Mouse (Mus musculus) cerebellum, postnatal 10 days (tissue): Measurements from ENCODE around the gene Pdlim4.

Experiments
- DNase-seq, 2 experiments: peaks; one replicate each; pipeline ENCODE4 v3.0.0; 2021; ENCODE audit warnings: mixed read lengths in 2 of 2

The Pdlim4 gene

DNA sequence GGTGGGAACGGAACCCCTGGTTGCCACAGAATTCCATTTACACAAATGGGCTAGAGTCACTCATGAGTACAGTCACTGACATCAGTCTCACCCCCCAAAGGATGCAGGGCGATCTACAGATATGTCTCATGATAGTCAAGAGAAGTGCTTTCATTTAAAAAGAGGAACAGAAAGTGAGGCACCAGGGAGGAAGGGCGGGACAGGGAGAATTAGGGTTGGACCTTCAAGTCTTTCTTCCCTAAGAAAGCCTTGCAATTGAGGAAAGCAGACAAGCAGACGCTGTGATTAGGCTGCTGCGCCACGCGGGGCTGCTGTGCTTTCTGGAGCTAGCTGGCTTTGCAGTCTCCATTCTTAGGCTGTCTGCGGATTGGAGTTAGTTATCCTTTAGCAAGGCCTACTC is 22.9 kb upstream of the Pdlim4 start:
- no peak for DNase-seq

DNA sequence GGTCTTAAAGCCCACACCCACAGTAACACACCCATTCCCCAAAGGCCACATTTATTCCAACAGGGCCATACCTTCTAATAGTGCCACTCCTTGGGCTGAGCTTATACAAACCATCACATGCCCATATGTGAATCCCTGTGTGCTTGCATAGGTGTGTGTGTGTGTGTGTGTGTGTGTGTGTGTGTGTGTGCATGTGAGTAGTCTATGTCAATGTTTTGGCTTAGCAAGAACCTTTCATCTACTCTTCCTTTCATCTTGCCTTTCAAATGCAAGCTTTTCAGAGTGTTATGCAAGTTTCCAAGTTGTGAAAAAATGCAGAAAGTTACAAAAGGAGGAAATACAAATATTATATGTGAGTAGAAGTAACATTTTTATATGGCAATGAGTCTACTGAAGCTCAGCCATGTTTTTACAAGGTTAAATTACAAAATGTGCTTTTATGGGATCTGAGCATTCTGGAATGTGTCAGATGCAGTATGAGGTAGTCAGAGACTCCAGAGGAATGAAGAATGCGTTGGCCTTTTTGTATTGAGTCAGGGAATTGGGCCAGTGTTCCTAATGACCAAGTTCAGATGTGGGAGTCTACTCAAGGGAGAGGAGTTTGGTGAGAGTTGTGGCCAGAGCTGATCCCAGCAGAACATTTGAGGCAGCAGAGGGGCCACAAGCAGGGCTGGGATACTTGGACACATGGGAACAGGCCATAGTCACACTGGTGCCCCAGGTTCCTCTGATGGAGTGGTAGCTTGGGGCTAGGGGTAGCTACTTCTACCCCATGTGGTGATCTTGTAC is 21.5 kb upstream of the Pdlim4 start:
- no peak for DNase-seq

DNA sequence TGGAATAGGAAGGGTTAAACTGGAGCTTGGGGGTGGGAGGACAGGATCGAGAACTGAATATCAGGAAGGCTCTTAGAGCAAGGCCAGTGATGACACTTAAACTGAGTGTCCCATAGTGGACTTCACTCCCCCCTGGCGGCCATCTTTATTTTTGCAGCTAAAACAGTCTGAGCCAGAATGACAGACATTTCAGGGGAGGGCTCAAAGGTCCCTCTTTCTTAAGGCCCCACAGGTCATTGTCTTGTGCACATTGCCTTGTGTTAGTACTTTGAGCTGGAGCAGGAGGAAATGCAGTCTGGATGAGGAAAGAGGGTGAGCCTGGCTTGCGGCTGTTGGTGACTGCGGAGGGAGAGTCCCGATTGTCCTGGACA is 20.1 kb upstream of the Pdlim4 start:
- DNase-seq, result peak; percentile 93 to 97

DNA sequence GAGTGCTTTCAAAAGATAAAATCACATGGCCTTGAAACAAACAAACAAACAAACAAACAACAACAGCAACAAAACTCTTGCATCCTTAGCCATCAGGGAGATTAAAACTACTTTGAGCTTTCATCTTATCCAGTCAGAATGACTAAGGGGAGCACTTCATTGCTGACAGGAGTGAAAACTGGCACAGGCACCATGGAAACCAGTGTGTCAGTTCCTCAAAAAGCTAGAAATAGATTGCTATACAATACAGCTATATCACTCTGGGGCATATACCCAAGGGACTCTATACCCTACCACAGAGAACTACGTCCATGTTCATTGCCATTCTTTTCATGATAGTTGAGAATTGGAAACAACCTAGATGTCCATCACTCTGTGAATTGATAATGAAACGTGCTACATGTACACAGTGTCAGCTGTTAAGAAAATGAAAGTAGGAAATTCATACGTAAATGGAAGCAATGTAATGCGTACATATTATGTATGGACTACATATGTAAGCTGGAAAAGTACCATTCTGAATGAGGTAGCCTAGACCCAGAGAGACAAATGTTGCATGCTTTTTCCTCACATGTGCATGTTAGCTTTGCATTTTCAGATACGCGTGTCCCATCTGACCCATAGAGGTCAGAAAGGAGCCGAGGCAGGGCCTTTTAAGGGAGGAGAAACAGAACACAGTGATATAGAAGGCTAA is 19.6 kb upstream of the Pdlim4 start:
- no peak for DNase-seq

DNA sequence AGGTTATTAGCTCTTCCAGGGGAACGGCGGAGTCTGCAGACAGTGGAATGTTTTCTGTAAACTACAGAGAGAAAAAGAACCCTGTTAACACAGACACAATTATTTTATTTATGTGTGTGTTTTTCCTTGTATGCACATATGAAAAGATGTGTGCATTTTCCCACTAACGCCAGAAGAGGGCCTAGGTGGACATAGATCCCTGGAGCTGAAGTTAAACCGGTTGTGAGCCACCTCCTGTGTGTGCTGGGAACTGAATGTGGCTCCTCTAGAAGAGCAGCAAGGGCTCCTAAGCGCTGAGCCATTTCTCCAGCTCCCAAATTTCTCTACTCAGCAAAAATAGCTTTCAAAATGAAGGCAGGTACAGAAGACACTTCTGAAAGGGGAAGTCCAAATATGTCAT is 17.0 kb upstream of the Pdlim4 start:
- no peak for DNase-seq

DNA sequence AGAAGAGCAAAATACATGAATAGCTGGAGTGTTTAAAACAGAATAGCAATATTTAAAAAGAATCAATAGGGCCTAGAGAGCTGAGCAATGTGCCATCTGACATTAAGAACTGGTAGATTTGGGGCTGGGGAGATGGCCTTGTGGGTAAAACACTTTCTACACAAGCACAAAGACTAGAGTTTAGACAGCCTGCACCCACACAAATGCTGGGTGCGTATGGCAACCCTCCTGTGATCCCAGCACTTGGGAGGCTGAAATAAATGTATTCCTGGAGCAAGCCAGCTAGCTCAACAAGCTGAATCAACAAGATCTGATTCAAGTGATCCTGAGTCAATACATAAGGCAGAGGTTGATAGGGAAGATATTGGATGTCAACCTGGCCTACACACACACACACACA is 16.2 kb upstream of the Pdlim4 start:
- DNase-seq, result no peak

DNA sequence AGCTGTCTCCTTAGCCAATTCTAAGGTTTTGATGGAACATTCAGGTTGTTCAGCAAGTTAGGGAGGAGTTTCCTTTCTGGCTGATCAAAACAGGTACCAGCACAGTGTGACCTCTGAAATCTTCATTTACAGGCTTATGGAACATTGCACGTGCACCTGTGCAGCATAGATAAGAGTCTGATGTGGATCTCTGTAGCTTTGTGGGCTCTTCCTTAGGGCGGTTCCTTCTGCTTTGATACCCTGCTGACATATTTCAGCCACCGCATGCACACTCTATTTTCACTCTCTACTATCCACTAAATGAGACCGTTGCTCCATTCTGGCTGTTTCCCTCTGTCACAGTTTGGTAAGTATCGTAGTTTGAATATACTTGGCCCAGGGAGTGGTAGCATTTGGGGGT is 13.9 kb upstream of the Pdlim4 start:
- no peak for DNase-seq

DNA sequence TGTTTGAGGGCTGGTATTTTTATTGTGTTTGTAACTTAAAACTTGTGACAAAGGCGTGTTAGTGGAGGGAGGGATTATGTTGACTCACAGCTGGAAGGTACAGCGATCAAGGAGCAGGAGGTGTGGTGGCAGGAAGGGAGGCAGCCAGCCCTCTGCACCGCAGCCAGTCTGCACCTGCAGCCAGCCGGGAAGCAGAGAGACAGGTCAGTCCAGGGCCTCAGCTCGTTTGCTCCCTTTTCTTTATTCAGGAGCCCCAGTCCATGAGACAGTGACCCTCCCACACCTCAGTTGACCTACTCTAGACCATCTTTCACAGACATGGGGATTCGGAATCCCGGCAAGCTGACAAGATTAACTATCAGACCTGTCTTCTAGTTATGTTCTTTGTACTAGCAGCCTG is 11.6 kb upstream of the Pdlim4 start:
- DNase-seq, result no peak

DNA sequence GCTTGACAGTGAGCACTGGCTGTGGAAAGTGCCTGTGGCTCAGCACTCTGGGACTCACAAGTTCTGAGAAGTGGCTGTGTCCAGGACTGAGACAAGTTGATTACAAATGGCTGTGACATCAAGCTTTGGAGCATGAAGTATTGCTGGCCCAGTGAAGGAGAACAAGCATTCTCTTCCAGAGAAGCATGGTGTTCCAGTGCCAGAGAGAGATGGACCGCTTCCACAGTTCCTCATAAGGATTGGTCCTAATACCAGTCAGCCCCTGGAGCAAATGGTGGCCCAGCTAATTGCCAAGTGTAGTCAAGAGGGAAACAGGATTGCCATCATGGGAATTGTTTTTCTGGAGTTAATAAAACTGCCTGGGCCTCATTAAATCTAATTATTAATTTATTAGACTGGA is 7.3 kb upstream of the Pdlim4 start:
- peak; percentile 82 to 86 for DNase-seq

DNA sequence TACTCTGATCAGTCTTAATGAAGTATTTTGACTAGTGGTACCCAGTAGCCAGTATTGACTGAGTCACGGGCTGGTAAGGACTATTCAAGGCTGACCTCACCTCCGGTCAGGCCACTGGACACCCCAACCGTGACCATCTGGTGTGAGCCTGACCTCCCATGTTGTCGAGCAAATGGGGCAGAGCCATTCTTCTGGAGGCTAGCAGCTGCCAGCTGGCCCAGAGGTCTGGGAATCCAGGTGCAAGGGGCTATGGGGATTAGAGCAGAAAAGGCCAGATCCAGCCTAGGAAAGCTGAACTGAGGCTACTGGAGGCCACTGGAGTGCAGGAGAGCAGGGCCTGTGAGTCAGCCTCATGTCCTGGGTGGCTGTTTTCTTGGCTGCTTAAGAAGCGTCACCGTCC is 6.5 kb upstream of the Pdlim4 start:
- peak; percentile 63 to 76 for DNase-seq

DNA sequence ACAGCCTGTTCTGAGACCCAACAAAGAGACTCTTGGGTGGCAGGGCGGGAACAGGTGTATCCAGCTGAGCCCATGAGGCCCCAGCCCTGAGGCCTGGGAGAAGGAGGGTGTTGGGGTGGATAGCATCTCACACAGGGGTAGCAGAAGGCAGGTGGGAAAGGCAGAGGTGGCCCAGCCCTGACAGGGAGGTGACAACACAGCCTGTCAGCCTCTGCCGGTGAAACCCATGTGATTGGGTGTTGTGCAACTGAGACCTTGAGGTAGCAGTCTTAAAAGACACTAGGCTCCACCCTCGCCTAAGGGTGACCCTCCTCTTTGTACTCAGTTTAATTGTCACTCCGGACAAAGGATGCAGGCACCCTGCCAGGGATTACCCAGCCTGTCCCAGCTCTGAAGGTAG is 4.5 kb upstream of the Pdlim4 start:
- no peak for DNase-seq

DNA sequence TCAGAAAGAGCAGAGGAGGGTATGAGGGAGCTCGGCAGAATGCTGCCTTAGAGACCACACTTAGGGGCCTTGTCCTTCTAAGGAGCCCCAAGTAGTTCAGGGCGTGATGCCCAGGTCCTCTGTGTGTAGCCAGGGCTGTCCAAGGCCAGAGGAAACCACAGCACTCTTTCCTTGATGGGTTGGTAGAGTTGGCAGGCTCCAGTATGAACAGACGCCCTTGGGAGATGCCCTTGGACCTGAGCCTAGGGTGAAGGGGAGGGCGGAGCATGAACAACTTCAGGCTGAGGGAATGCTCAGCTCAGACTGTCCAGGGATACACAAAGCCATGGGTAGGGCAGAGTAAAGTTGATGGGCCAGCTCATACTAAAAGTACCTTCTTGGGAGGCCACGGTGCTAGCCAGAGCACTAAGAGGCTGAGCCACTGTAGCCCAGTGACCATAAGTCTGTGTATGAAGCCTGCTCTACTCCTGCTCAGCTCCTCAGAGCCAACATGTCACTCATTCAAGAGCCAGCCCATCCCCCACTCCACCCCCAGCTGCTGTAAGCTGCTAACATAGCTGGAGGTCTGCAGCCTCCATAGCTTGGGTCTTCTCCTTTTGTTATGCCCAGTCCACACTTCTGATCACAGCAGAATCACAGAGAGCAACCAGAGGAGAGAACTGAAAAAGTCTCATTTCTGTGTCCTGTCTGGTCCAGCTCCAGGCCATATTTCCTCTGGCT is 3.1 kb upstream of the Pdlim4 start:
- DNase-seq, result peak; percentile 77 to 87

DNA sequence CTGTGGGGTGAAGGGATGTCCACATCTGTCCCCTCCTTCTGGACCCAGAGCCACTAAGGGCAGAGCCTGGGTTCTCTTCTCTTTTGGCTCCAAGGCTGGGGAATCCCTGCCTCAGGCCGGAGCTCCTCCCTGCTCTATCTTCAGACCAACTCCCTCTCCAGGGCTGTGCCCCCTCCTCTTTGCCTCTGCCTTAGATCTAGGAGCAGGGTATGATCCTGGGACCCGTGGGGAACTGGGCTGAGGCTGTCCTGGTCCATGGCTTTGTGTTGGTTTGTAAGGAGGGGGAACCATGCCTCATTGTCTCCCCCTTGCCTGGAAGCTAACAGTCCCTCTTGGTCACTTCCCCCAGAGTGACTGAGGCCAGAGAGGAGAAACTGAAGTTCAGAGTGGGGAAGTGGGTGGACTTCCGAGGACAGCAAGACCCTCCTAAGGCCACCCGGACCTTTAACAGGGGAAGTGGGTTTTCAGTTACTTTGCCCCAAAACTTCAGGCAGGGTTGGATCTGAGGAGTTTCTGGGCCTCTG is 756 bp downstream of the Pdlim4 start:
- no peak for DNase-seq

DNA sequence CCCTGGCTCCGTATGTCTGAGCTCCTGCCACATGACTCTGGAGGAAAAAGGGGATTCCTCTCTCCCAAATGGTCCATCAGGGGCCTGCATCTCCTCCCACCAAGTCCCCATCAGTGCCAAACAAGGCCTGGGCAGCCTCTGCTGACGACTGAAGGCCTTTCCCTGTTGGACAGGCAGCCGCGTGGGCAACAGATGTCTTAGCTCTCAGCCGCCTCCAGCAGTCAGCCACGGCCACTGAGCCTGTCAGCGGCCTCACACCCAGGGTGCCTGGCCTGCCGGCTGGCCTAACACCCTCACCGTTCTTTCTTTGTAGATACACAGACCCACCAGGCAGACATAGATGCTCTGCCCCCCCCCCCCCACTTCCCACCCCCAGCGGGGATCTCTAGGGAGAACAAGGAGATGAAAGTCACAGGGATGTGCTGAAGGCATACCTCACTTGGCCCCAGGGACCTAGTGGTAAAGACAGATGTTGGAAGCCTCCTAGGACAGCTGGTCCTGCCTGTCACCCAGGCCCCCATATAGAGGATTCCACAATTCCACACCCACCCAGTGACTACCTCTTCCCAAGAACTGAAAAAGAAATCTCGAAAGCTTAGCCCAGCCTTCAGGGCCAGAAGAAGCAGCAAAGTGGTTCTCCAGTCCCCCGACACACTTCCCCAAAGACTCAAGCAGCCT is 1.4 kb downstream of the Pdlim4 start:
- peak in 1 of 2 experiments; percentile 66 for DNase-seq

DNA sequence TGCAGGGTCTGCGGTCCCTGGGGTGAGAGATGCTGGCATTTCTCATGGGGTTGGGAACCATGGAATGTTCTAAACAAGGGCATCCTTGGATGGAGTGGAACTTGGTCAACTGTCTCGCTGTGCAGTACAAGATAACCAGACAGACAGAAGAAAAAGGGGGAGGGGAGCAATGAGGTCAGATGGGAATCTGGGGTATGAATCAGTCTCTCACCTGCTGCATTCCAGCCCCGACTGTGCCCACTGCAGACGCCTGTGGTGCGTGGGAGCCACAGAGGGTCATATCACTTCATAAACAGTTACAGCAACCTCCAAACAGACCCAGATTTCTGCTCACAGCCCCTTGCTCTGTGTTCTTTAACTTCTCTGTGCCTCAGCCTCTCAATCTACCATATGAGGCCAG is 2.4 kb downstream of the Pdlim4 start:
- no peak for DNase-seq

DNA sequence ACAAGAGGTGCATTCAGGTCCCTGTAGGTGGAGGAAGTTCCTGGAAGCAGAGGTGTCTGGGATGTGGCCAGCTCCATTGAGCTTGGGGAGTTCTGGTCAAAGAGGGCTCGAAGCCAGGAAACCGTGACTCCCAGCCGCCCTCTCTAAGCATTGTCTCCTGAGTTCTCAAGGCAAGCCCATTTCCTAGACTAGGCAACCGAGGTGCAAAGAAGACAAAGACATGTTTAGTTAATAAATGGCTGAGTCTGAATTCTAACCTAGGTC is 3.0 kb downstream of the Pdlim4 start:
- peak in 1 of 2 experiments; percentile 37 for DNase-seq

DNA sequence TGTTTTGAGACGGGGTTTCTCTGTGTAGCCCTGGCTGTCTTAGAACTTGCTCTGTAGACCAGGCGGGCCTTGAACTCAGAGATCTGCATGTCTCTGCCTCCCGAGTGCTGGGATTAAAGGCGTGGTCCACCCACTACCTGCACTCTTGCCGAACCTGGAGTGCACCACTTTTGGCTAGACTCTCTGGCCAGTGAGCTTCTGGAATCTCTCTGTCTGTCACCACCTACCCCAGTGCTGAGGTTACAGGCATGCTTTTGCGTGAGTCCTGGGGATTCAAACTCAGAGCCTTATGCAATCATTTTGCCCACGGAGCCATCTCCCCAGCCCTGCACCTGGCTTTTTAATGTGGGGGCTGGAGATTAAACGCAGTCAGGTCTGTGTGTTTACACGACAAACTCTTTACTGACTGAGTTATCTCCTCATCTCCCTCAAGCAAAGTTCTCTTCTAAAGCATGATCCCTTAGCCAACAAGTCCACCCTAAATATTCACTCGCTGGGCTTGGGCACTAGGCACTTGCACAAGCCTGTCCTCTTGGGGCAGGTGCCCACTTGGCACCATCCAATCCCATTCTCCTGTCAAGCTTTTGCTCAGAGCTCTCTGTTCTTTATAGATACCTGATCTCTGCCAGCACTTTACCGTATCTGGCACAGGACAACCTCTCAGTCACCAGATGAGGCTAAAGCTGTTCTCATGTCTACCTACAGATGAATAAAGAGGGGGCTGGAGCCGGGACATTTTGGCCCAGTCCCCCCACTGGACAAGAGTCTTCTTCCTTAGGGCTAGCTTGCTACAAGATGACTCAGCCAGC is 3.5 kb downstream of the Pdlim4 start:
- no peak for DNase-seq

DNA sequence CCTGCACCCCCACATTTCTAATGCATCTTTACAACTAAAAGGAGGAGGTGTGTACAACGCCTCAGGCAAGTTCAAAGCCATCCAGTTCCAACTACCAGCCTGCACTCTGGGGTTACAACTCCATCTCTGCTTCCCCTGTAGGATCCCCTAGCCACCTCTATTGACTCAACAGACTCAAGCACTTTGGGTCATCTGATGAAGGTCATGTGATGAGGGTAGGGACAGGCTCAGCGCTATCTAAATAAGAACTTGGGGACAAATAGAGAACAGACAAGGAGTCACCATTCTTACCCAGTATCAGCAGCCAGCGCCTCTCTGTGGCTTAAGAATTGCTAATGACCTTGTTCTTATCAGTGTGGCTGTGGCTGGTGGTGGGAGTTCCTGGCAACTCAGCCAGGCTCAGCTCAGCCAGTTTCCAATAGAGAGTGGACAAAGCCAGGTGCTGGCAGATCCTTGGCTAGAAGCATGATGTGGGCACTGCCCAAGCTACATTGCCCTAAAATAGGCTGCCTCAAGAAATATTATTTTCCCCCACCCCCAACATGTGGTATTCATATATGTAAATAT is 4.3 kb downstream of the Pdlim4 start:
- DNase-seq, result peak in 1 of 2 experiments; percentile 60

DNA sequence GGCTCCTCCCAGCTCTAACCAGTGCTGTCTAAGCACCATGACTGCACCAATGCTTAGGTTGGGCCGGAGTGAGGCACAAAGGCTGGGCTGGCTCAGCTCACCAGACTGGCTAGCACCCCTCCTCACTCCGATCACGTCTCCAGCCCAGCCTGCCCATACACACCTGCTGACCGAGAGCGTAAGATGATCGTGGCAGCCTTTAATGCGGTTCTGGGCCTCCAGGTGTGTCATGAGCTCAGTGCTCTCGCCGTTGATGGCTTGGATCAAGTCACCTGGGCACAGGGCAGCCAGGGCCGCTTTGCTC is 5.4 kb downstream of the Pdlim4 start:
- DNase-seq, result no peak

DNA sequence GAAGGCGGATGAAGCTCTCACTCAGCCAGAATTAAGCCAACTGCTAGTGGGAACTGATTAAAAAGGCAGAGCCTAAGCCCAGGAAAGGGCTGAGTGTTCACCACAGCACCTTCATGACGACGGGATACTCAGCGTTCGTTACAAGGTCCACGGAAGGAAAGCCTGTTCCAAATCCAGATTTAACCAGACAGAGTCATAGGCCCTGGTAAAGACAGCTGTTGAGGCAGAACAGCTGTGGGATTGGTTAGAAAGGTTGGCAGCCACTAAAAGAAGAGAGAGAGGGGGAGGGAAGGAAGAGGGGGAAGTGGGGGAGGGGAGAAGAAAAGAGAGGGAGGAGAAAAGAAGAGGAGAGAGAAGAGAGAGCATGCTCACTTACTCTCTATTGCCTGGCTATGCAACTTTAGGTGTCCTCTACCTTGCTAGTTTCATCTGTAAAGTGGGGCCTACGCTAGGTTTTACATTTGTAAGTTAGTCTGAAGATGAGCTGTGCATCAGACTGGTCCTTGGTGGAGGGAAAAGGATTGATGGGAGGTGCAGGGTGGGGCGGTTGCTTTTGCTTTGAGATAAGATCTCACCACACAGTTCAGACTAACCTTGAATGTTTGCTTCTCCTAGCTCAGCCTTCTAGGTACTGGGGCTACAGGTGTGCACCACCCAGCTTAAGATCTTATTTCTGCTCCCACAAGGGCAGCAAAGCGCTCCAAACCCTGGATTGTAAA is 5.9 kb downstream of the Pdlim4 start:
- DNase-seq, result no peak

DNA sequence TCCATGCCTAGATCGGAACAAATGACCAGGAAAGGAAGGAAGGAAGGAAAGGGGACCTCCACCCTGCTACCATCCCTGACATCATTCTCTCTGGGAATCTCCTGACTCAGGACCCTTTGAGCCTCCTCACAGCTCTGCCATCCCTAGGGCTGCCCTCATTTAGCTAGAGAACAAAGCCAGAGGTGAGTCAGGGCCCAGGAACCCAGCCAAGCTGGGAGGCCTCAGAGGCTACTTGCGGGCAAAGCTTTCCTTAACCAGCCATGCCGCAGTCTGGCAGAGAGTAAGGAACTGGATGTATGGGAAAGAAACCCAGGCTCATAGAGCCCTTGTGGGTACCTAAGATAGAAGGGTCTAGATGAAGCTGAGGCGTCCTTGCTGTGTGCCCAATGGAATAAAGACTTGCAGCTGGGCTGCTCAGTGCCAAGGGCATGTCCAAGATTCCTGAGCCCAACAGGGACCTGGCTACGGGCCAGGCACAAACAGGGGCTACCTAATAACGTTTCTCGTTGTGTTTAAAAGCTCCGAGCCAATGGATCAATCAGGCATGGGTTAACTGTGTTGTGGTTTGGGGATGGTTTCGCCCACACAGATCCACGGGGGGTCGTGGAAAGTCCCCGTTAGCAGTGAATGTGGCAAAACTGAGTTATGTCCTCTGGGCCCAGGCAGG is 6.6 kb downstream of the Pdlim4 start:
- DNase-seq, result peak; percentile 63 to 65
